Mouse (Mus musculus): ENCODE data around the gene Tes3-ps.

- TF ChIP-seq CTCF (conservative IDR thresholded peaks at IDR 0.05; ENCODE audit: low read length): no peak
- TF ChIP-seq POU5F1 (IDR thresholded peaks at IDR 0.05; ENCODE audit: borderline replicate concordance, low read length): no peak
- no peak for TF ChIP-seq NANOG (IDR thresholded peaks at IDR 0.05; ENCODE audit: borderline replicate concordance, low read length)
Observed at GRCm38 (mm10) chr13:49477887-49478286, 15.2 kb upstream of the Tes3-ps start.
